In the genomic region with DNA sequence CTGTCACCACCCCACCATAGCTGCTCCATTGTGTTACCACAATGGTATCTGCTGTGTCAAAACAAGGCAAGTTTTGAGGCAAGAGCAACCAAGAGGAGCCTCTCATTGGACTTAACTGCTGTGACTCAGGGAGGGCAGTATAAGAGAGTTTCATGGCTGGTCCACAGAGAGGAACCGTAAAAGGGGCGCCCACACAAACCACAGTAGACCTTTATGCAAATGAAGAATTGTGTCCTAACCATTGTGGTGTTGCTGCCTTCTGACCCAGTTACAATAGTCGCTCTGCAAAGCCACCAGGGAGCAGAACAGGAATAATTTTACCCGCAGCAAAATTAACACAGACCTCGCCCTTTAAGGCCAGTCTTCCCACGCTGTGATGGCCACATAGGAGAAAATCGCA, we compare ENCODE assay signal across 24 mouse cellular contexts. TPM values are rescaled to one million over a fixed set of nuclear protein-coding genes. Genes with fewer than 3 reads are reported as not detected.
DNase-seq lines count a peak whose midpoint lies in the region; ATAC-seq and TF ChIP-seq lines count a peak whose summit lies in the region.
"Had no signal": no experiment of that assay in that cellular context is flagged by ENCODE, and none has a peak within 500 bp of the region (broad histone marks: within the 10 kb centered on the region; RNA-seq: fewer than 3 reads in every experiment).

No protein-coding gene starts in this region.

- H3K4me1 ChIP-seq in testis, adult 2 months (ENCODE audit: control insufficient read depth, insufficient read depth, low read length): peaks cover 7% of the 10 kb centered on the region
- no peaks in the 10 kb centered on the region for H3K4me1 ChIP-seq in hindbrain, embryonic 11.5 days (replicated peaks; ENCODE audit: control insufficient read depth, insufficient read depth, low read length)
- H3K4me1 ChIP-seq: embryonic facial prominence, embryonic 10.5 days; embryonic facial prominence, embryonic 12.5 days; forebrain, embryonic 13.5 days; forebrain, embryonic 15.5 days had no signal

- H3K9me3 ChIP-seq in hindbrain, embryonic 11.5 days (ENCODE audit: control insufficient read depth, low read length): no peaks in the 10 kb centered on the region
- H3K9me3 ChIP-seq: embryonic facial prominence, embryonic 10.5 days; embryonic facial prominence, embryonic 12.5 days; forebrain, embryonic 13.5 days; forebrain, embryonic 15.5 days had no signal

- H3K27me3 ChIP-seq in testis, adult 2 months (ENCODE audit: control insufficient read depth, insufficient read depth, low read length): no peaks in the 10 kb centered on the region
- no peaks in the 10 kb centered on the region for H3K27me3 ChIP-seq in hindbrain, embryonic 11.5 days (ENCODE audit: control insufficient read depth, insufficient read depth, low read length)
- H3K27me3 ChIP-seq: embryonic facial prominence, embryonic 12.5 days; forebrain, embryonic 13.5 days; forebrain, embryonic 15.5 days; Patski had no signal

- WGBS in hindbrain, embryonic 11.5 days: 88% methylated on average over 7 of the region's 7 CpGs

- peak overlapping the region; percentile 68 for H3K4me3 ChIP-seq in testis, adult 2 months (ENCODE audit: control insufficient read depth, low read depth, low read length)
- H3K4me3 ChIP-seq in hindbrain, embryonic 11.5 days (ENCODE audit: low read depth, low read length): no peak overlapping the region
- H3K4me3 ChIP-seq: embryonic facial prominence, embryonic 10.5 days; embryonic facial prominence, embryonic 12.5 days; forebrain, embryonic 13.5 days; forebrain, embryonic 15.5 days had no signal

- no peak overlapping the region; the same call in 1 of the 2 replicates for H3K27ac ChIP-seq in testis, adult 2 months (ENCODE audit: control insufficient read depth, insufficient read depth, low read depth, low read length)
- H3K27ac ChIP-seq in hindbrain, embryonic 11.5 days (ENCODE audit: low read depth, low read length): no peak overlapping the region
- H3K27ac ChIP-seq: embryonic facial prominence, embryonic 10.5 days; embryonic facial prominence, embryonic 12.5 days; forebrain, embryonic 13.5 days; forebrain, embryonic 15.5 days had no signal

- peak; percentile 4 for DNase-seq in lung, postnatal 25 days (ENCODE audit: low spot score)
- DNase-seq in lung, postnatal 14 days: no peak
- no peak for DNase-seq in testis, postnatal 14 days (ENCODE audit: low spot score)
- DNase-seq in hindbrain, embryonic 11.5 days (ENCODE audit: low spot score): no peak
- DNase-seq: adrenal gland, adult 8-10 months; adrenal gland, postnatal 14 days; adrenal gland, postnatal 36 days; cerebellum, adult 11-12 months; cerebellum, adult 2 months; cerebellum, adult 9-10 months; cerebellum, postnatal 10 days; cerebellum, postnatal 25 days; forebrain, postnatal 0 days had no signal

- ATAC-seq in hindbrain, embryonic 11.5 days (ENCODE audit: low FRiP score): no peak
- ATAC-seq: activated CD4-positive, CD25-positive, alpha-beta regulatory T cell, adult 4 months; forebrain, embryonic 13.5 days; forebrain, embryonic 15.5 days; forebrain, postnatal 0 days; Patski had no signal

- no peak for TF ChIP-seq CTCF in testis, adult 2 months (IDR thresholded peaks at IDR 0.05; ENCODE audit: control insufficient read depth, insufficient read depth, insufficient replicate concordance, low read depth, low read length)

- no peak for TF ChIP-seq POLR2A in testis, adult 2 months (IDR thresholded peaks at IDR 0.05; ENCODE audit: control insufficient read depth, low read depth, low read length)

- no peak overlapping the region for H3K4me2 ChIP-seq in hindbrain, embryonic 11.5 days (replicated peaks; ENCODE audit: low read depth, low read length)
- H3K4me2 ChIP-seq: embryonic facial prominence, embryonic 12.5 days; forebrain, embryonic 13.5 days; forebrain, embryonic 15.5 days had no signal

- H3K9ac ChIP-seq in hindbrain, embryonic 11.5 days (ENCODE audit: low read depth, low read length): no peak overlapping the region
- H3K9ac ChIP-seq: embryonic facial prominence, embryonic 12.5 days; forebrain, embryonic 13.5 days; forebrain, embryonic 15.5 days; forebrain, postnatal 0 days had no signal

- no peaks in the 10 kb centered on the region for H3K36me3 ChIP-seq in testis, adult 2 months (ENCODE audit: control insufficient read depth, insufficient read depth, low read length)
- no peaks in the 10 kb centered on the region for H3K36me3 ChIP-seq in hindbrain, embryonic 11.5 days (ENCODE audit: control insufficient read depth, insufficient read depth, low read length)
- H3K36me3 ChIP-seq: embryonic facial prominence, embryonic 10.5 days; embryonic facial prominence, embryonic 12.5 days; forebrain, embryonic 15.5 days; G1E had no signal

RNA-seq across cellular contexts. Expression of a gene that starts 29.2 kb away (rescaled TPM):
- not detected in 2 replicates for polyA plus RNA-seq in testis, adult 2 months (2012; rRNA removed)
- not detected in 2 replicates for polyA plus RNA-seq in hindbrain, embryonic 11.5 days (2014; fragmentation: Nextera tagmentation; extraction: Ambion mirVana)
- polyA plus RNA-seq: activated CD4-positive, CD25-positive, alpha-beta regulatory T cell, adult 4 months; C2C12; cerebellum, adult 2 months; cortical plate, adult 2 months; embryonic facial prominence, embryonic 10.5 days; embryonic facial prominence, embryonic 12.5 days; forebrain, embryonic 11.5 days; forebrain, embryonic 13.5 days; forebrain, embryonic 15.5 days; forebrain, postnatal 0 days; G1E; Patski had no signal
